Mouse (Mus musculus): ENCODE measurements around the gene 5830473C10Rik. TPM values are rescaled to one million over a fixed set of nuclear protein-coding genes. Genes with fewer than 3 reads are reported as not detected.
A peak's percentile ranks its signal among the peaks of the same experiment; 100 is the strongest.

The 5830473C10Rik gene
- 0.04 and 0.10 TPM in 2 replicates for polyA plus RNA-seq (2012; rRNA removed)

- DNase-seq (ENCODE audit: extremely low spot score in 1 of 2, low spot score in 1 of 2): no peak
These were observed at the start of gene 5830473C10Rik for GRCm38 (mm10) chr5:90560743-90561142. 5830473C10Rik (plus strand) TSS chr5:90561107.

GRCm38 (mm10) chr5:90512288-90512955 is 48.5 kb upstream of the 5830473C10Rik start:
- DNase-seq (ENCODE audit: extremely low spot score in 1 of 2, low spot score in 1 of 2): no peak

DNA sequence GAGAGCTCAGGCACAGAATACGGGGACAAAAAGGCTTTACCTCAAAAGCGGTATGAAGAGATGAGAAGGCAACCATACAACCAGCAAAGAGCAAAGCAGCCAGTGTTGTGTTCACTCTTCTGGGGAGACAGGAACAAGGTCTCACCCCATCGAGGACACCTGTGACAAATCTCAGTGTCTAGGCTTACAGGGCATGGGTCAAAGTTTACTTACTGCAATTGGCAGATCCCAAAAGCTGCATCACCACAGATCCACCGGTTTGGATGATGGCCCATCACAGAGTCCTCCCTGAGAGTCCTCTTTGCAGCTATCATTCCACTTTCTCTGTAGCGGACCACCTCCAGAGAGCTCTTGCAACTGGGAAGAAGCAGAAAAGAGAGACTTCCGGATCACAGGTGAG is 45.3 kb upstream of the 5830473C10Rik start:
- no peak for DNase-seq (ENCODE audit: extremely low spot score in 1 of 2, low spot score in 1 of 2)

DNA sequence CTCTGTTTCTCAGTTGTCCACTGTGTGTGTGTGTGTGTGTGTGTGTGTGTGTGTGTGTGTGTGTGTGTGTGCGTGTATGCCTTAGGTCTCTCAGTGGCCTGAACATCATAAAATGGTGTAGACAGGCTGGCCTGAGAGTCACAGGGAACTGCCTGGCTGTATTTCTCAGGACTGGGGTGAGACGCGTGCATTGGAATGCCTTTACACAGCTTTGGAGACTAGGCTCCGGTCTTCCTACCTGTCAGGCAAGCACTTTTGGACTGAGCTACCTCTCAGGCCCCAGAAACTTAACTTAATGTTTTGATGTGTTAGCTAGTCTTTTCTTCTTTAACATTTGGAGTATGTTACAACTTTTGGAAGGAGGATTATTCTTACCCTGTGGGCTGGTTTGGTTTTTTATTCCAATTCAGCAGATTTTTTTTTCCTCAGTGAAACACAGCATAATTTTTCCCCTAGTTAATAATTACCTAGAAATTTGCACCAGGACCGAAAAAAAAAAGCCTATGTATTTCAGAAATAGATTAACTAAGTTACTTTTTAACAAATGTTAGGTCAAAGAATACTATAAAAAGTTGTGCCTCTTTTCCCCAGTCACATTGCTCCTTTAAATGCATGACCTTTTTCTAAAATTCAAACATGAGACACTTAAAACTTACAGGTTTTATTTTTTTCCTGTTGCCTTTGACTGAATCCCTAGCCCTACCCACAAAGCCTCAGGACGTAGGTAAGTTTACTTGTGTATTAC is 42.4 kb upstream of the 5830473C10Rik start, which contains the start of gene Afm:
Afm (plus strand) TSS at position 577 of the 745 bp plus-strand sequence.
- DNase-seq (ENCODE audit: extremely low spot score in 1 of 2, low spot score in 1 of 2): no peak

DNA sequence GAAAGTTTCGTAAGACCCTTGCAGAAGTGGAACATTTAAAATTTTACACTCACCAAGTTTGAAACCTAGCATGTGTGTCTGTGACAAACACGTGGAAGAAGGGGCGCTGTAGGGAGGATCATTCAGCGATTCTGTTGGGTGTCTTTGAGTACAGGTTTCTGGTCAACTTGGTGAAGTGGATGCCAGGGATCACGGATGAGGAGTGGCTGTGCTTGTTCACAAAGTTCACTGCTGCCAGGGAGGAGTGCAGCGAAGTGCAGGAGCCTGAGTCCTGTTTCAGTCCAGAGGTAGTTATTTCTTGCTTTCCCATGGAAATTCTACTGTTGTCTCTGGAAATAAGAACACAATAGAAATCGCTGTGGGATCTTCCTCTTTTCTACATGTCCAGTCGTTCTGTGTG is 9.7 kb upstream of the 5830473C10Rik start:
- no peak for DNase-seq (ENCODE audit: extremely low spot score in 1 of 2, low spot score in 1 of 2)

- DNase-seq (ENCODE audit: extremely low spot score in 1 of 2, low spot score in 1 of 2): no peak
These were observed 4.9 kb upstream of the 5830473C10Rik start for GRCm38 (mm10) chr5:90556052-90556451.

GRCm38 (mm10) chr5:90561721-90562275 is 891 bp downstream of the 5830473C10Rik start:
- DNase-seq (ENCODE audit: extremely low spot score in 1 of 2, low spot score in 1 of 2): peak; percentile 67 to 75

- no peak for DNase-seq (ENCODE audit: extremely low spot score in 1 of 2, low spot score in 1 of 2)
These were observed 2.0 kb downstream of the 5830473C10Rik start for GRCm38 (mm10) chr5:90562880-90563279.

- DNase-seq (ENCODE audit: extremely low spot score in 1 of 2, low spot score in 1 of 2): peak in 1 of 2 experiments; percentile 48
These were observed 3.3 kb downstream of the 5830473C10Rik start for GRCm38 (mm10) chr5:90564161-90564560.

GRCm38 (mm10) chr5:90565205-90565604 is 4.3 kb downstream of the 5830473C10Rik start:
- DNase-seq (ENCODE audit: extremely low spot score in 1 of 2, low spot score in 1 of 2): no peak

DNA sequence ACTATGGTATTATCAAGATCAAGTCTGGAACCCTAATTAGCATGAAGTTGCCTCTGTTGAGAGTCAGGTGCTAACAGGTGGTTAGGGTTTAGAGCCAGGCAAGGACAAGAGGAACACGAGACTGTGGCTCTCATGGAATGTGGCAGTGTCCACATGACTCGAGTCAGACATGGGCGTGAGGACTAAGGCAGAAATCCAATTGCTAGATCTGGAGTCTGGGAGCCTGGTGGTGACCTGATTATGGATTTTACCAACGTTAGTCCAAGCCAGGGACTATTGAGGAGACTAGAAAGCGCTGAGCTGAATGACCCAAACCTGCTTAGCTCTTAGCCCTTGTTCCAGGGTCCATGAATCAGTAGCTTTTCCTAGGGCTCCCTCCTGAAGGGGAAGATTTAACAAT is 6.9 kb downstream of the 5830473C10Rik start:
- no peak for DNase-seq (ENCODE audit: extremely low spot score in 1 of 2, low spot score in 1 of 2)

- no peak for DNase-seq (ENCODE audit: extremely low spot score in 1 of 2, low spot score in 1 of 2)
These were observed 7.4 kb downstream of the 5830473C10Rik start for GRCm38 (mm10) chr5:90568338-90568737.

- no peak for DNase-seq (ENCODE audit: extremely low spot score in 1 of 2, low spot score in 1 of 2)
These were observed 10.3 kb downstream of the 5830473C10Rik start for GRCm38 (mm10) chr5:90571216-90571615.

- no peak for DNase-seq (ENCODE audit: extremely low spot score in 1 of 2, low spot score in 1 of 2)
These were observed 16.8 kb downstream of the 5830473C10Rik start for GRCm38 (mm10) chr5:90577751-90578150.

DNA sequence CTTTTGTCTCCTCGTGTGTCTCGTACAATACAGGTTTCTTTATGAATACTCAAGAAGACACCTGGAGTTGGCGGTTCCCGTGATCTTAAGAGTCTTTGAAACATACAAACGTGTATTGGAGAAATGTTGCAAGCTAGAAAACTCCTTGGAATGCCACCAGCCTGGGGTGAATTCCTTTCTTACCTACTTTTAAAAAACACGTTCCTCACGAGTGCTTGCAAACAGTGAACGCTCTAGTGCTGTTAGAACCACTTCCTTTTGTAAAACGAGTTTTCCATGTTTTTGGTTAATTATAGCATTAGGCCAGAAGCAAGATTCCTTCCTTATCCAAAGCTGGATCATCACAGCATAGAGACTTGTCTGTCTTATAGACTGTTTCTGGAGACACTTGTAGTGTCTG is 18.6 kb downstream of the 5830473C10Rik start:
- no peak for DNase-seq (ENCODE audit: extremely low spot score in 1 of 2, low spot score in 1 of 2)

DNA sequence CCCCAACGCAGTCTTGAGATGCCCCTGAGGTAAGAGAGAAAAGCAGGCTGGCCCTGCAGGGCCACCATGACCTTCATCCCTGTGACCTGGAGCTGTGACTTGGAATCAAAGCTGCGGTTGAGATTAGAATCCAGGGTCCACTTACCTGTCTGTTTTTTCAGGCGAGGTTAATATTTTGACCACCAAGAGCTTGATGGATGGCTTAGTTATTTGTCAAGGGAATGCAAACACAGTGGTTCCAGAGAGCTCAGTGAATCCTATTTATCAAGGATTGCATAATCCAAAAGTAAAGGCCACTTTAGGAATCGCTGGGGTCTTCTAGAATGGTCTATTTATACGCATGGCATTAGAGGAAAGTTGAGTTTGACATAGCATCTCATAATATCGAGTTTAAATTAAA is 21.3 kb downstream of the 5830473C10Rik start:
- no peak for DNase-seq (ENCODE audit: extremely low spot score in 1 of 2, low spot score in 1 of 2)

GRCm38 (mm10) chr5:90584799-90585198 is 23.9 kb downstream of the 5830473C10Rik start:
- no peak for DNase-seq (ENCODE audit: extremely low spot score in 1 of 2, low spot score in 1 of 2)

- no peak for DNase-seq (ENCODE audit: extremely low spot score in 1 of 2, low spot score in 1 of 2)
These were observed 25.6 kb downstream of the 5830473C10Rik start for GRCm38 (mm10) chr5:90586511-90586910.

DNA sequence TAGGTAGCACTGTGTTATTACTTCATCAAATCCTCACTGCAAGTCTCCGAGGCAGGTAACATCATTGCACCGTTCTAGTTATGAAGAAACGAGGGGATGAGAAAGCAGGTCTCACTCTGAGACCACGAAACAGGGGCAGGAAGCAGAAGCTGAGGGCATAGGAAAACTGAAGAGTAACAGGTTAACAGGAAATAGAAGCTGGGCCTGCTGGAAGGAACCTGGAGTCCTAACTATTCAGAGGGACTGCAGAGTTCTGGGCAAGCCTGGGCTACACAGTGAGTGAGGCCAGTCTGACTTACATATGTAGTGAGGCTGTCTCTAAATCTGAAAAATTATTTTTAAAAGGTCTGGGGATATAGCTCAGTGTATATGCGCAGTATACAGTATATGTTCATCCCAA is 27.2 kb downstream of the 5830473C10Rik start:
- no peak for DNase-seq (ENCODE audit: extremely low spot score in 1 of 2, low spot score in 1 of 2)

- peak; percentile 75 to 96 for DNase-seq (ENCODE audit: extremely low spot score in 1 of 2, low spot score in 1 of 2)
These were observed 28.0 kb downstream of the 5830473C10Rik start for GRCm38 (mm10) chr5:90588708-90589595.

DNA sequence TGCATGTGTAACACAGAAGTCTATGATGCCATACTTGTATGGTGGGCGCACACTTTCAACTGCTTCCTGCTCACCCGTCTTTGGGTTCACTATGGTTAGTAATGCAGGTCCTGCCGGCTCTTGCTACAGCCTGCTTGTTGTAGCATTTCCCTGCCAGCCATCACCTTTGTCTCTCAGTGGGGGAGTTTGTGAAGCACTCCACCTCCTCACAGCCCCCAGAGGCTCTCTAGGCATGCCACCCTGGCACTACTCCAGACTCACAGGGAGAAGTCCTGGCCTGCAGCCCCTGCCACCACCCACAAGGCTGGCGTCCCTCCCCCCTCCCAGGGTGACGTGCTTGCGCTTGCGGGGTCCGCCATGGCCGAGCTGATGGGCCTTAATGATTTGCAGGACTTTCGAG is 29.8 kb downstream of the 5830473C10Rik start:
- DNase-seq (ENCODE audit: extremely low spot score in 1 of 2, low spot score in 1 of 2): no peak
